Comparison of ENCODE assay signal across 8 mouse cellular contexts in the genomic region with DNA sequence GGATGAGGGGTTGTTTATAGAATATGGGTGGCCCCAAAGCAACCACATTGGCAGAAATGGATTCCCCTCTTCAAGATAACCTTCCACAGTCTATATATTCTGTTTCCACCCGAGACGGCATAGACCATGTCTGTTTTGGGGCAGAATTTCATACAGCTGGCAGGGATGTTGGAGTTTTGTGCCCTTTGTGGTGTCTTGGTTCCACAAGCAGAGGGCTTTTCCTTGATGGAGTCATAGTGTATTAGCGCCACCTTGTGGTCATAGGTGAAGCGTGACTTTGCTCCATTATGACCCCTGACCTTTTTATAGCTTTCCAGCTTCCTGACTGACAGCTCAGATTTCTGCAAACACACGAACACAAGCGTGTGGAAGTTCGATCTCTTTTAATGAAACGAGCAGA. TPM values are rescaled to one million over a fixed set of nuclear protein-coding genes. Genes with fewer than 3 reads are reported as not detected.
DNase-seq lines count a peak whose midpoint lies in the region; ATAC-seq and TF ChIP-seq lines count a peak whose summit lies in the region.

No protein-coding gene starts in this region.

- peak; percentile 39; the same call in 1 of the 2 replicates for ATAC-seq in liver, embryonic 11.5 days (replicated peaks; ENCODE audit: low FRiP score)

- H3K4me1 ChIP-seq in cerebellum, adult 2 months (ENCODE audit: control insufficient read depth, insufficient read depth, low read length) = no peaks in the 10 kb centered on the region
- no peaks in the 10 kb centered on the region for H3K4me1 ChIP-seq in liver, embryonic 11.5 days (replicated peaks; ENCODE audit: control insufficient read depth, insufficient read depth, low read length)

- DNase-seq in cerebellum, adult 18-20 months = peak; percentile 15 to 34
- DNase-seq in cerebellum, adult 11 months = no peak
- peak; percentile 18 for DNase-seq in ovary, postnatal 14 days (ENCODE audit: low spot score)
- no peak for DNase-seq in ovary, adult 18-20 months (ENCODE audit: low spot score)
- peak; percentile 26 to 30 for DNase-seq in cerebellum, adult 2 months
- DNase-seq in hindlimb bud, embryonic 11.5 days (ENCODE audit: extremely low spot score, low read depth, low spot score) = peak; percentile 89
- DNase-seq in liver, embryonic 11.5 days (ENCODE audit: low spot score) = peak; percentile 45
- peak; percentile 52 for DNase-seq in skeletal muscle tissue, adult 2 months (ENCODE audit: low read depth, low spot score)

- H3K4me3 ChIP-seq in cerebellum, adult 2 months (replicated peaks; ENCODE audit: insufficient read depth, low read depth, low read length) = no peak overlapping the region
- no peak overlapping the region for H3K4me3 ChIP-seq in liver, embryonic 11.5 days (ENCODE audit: low read depth, low read length)

- no peak for TF ChIP-seq POLR2A in cerebellum, adult 2 months (IDR thresholded peaks at IDR 0.05; ENCODE audit: borderline replicate concordance, insufficient read depth, low read length)

- TF ChIP-seq CTCF in cerebellum, adult 2 months (IDR thresholded peaks at IDR 0.05; ENCODE audit: borderline replicate concordance, insufficient read depth, low read depth, low read length) = peak; percentile 72

- no peaks in the 10 kb centered on the region for H3K27me3 ChIP-seq in cerebellum, adult 2 months (ENCODE audit: control insufficient read depth, insufficient read depth, low read length)
- H3K27me3 ChIP-seq in liver, embryonic 11.5 days (replicated peaks; ENCODE audit: control insufficient read depth, insufficient read depth, low read length) = no peaks in the 10 kb centered on the region

- no peak overlapping the region for H3K4me2 ChIP-seq in liver, embryonic 11.5 days

- 14% methylated on average over 8 of the region's 8 CpGs for WGBS in cerebellum, adult 2 months
- 10% methylated on average over 8 of the region's 8 CpGs for WGBS in liver, embryonic 11.5 days

- H3K36me3 ChIP-seq in liver, embryonic 11.5 days (ENCODE audit: control insufficient read depth, insufficient read depth, low read length) = no peaks in the 10 kb centered on the region

- no peaks in the 10 kb centered on the region for H3K9me3 ChIP-seq in liver, embryonic 11.5 days (ENCODE audit: control insufficient read depth, low read length)

- H3K27ac ChIP-seq in cerebellum, adult 2 months (ENCODE audit: insufficient read depth, low read length) = no peak overlapping the region
- no peak overlapping the region for H3K27ac ChIP-seq in liver, embryonic 11.5 days (ENCODE audit: low read depth, low read length)

- no peak overlapping the region for H3K9ac ChIP-seq in liver, embryonic 11.5 days (ENCODE audit: low read depth, low read length)

RNA-seq across cellular contexts. Expression of a gene that starts 19.8 kb away (rescaled TPM):
- polyA plus RNA-seq in cerebellum, adult 2 months (2012; rRNA removed) = not detected in 2 replicates
- 1.0 and 1.1 TPM in 2 replicates for polyA plus RNA-seq in liver, embryonic 11.5 days (2014; fragmentation: Nextera tagmentation; extraction: Ambion mirVana)

RNA-seq across cellular contexts. Expression of a gene that starts 23.4 kb away (rescaled TPM):
- 36.3 and 38.0 TPM in 2 replicates for polyA plus RNA-seq in cerebellum, adult 2 months (2012; rRNA removed)
- 15.2 and 17.3 TPM in 2 replicates for polyA plus RNA-seq in liver, embryonic 11.5 days (2014; fragmentation: Nextera tagmentation; extraction: Ambion mirVana)

RNA-seq across cellular contexts. Expression of a gene that starts 23.5 kb away (rescaled TPM):
- polyA plus RNA-seq in cerebellum, adult 2 months (2012; rRNA removed) = 90.2 and 91.7 TPM in 2 replicates
- 261 and 283 TPM in 2 replicates for polyA plus RNA-seq in liver, embryonic 11.5 days (2014; fragmentation: Nextera tagmentation; extraction: Ambion mirVana)

RNA-seq across cellular contexts. Expression of a gene that starts 42.5 kb away (rescaled TPM):
- 9.4 and 10.2 TPM in 2 replicates for polyA plus RNA-seq in cerebellum, adult 2 months (2012; rRNA removed)
- polyA plus RNA-seq in liver, embryonic 11.5 days (2014; fragmentation: Nextera tagmentation; extraction: Ambion mirVana) = 12.7 and 17.8 TPM in 2 replicates

Comparison
In these comparisons a context has a peak if more than half of its experiments do, and no peak if none do; other contexts are left out.
1. DNase-seq: peak in cerebellum, adult 18-20 months (2 of 2), ovary, postnatal 14 days (single experiment), cerebellum, adult 2 months (2 of 2), hindlimb bud, embryonic 11.5 days (single experiment), liver, embryonic 11.5 days (single experiment) and skeletal muscle tissue, adult 2 months (single experiment); none in cerebellum, adult 11 months (single experiment) and ovary, adult 18-20 months (single experiment).